Mouse (Mus musculus): ENCODE data around the gene Cygb. TPM values are rescaled to one million over a fixed set of nuclear protein-coding genes. Genes with fewer than 3 reads are reported as not detected.

Gene Cygb
- total RNA-seq, 2 experiments from 2014 or later, result 65.7 to 78.3 TPM

DNA sequence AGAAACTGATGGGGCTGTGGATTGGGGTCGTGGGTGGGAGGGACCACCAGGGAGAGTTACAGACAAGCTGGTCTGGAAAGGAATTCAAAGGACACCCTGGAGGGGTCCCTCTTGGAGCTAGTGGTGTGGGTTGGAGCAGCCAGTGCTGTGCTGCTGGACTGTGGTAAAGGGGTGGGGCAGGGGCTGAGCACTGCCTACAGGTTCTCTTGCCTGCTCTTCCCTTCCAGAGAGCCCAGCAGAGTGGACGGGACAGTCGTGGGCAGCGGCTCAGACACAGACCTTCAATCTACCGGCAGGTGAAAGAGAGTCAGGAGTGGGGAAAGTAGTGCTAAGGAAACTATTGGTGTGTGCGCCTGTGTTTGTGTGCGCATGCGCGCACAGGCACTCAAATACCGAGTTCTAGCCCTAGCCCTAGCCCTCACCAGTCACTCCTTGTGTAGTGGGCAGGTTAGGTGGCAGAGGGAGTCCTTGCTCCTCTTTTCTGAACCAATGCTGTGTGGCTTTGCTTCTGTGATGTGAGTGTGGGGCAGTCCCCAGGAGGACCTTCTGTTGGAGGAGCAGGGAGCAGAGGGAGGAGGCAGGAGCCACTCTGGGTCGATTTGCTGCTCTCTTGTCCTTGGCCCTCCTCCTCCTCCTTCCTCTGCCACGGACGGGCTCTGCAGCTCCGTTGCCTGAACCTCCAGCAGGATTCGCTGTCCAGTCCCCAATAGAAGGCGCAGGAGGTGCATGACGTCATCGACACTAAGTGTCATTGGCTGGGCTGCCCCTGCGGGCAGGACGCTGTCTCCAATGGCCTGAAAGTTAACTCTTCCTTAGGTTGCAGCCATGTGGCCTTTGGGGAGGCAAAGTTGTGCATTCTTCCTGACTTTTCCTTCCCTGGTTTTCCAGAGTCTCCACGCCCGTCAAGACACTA is 3.5 kb upstream of the Cygb start:
- peak; percentile 60 to 64 for DNase-seq (ENCODE audit: extremely low spot score in 1 of 2, low spot score in 1 of 2)

GRCm38 (mm10) chr11:116656348-116657191 is 2.5 kb upstream of the Cygb start:
- DNase-seq (ENCODE audit: extremely low spot score in 1 of 2, low spot score in 1 of 2), result no peak

DNA sequence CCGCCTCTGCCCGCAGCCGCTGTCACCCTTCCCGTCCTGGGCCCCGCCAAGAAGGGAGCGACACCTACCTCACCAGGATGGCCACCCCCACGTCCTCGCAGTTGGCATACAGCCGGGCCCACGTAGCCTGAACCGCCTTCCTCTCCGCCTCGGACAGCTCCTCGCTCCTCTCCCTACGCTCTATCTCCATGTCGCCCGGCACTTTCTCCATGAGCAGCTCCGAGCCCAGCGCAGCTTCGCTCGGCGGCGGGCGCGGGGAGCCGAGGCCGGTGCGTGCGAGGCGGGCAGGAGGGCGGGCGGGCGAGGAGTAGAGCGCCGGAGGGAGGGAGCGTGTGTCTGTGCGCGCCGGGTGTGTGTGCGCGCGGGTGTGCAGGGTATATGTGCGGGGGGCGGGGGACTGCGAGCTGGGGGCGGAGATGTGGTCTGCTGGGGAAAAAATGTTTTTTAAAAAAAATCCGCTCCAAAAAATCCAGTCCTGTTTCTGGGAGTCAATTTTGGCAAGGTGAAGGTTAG is 348 bp downstream of the Cygb start:
- DNase-seq (ENCODE audit: extremely low spot score in 1 of 2, low spot score in 1 of 2), result no peak

GRCm38 (mm10) chr11:116653234-116653633 is 879 bp downstream of the Cygb start, which contains the start of gene Prcd:
Prcd (plus strand) TSS chr11:116653534.
- no peak for DNase-seq (ENCODE audit: extremely low spot score in 1 of 2, low spot score in 1 of 2)

- no peak for DNase-seq (ENCODE audit: extremely low spot score in 1 of 2, low spot score in 1 of 2)
These were observed 1.6 kb downstream of the Cygb start for GRCm38 (mm10) chr11:116652330-116653098.

DNA sequence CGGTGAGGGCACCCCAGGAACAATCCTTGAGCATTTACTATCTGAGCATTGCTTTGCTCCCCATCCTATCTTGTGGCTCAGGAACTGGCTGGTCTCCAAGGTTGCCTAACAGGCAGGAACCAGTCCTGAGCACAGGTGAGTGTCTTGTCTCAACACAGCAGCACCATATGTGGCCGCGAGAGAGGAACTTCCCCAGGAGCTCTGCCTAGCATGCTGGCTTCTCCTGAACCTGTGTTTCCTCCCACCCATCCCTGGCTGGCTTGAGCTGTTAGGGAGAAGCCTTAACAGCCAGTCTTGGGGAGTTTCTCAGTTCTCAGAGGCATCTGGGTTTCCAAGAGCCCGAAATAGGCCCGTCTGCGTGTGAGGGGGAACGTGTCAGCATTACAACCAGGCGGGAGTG is 2.8 kb downstream of the Cygb start:
- no peak for DNase-seq (ENCODE audit: extremely low spot score in 1 of 2, low spot score in 1 of 2)

DNA sequence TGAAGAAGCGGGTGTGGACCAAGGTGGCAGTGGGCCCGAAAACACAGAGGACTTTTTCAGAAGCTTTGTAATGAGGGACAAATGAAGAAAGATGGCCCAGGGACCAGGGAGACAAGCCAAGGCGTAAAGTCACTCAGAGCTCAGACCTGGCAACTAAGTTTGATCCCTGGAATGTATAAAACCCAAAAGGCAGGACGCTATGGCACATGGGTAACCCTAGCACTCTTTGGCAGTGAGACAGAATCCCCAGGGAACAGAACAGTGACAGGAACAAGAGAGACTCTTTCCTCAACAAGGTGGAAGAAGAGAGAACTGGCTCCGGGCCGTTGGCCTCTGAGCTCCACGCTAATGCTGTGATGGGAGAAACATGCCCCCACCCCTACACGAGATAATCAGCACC is 3.3 kb downstream of the Cygb start:
- no peak for DNase-seq (ENCODE audit: extremely low spot score in 1 of 2, low spot score in 1 of 2)

GRCm38 (mm10) chr11:116649711-116650337 is 4.3 kb downstream of the Cygb start:
- no peak for DNase-seq (ENCODE audit: extremely low spot score in 1 of 2, low spot score in 1 of 2)

GRCm38 (mm10) chr11:116648976-116649375 is 5.1 kb downstream of the Cygb start:
- no peak for DNase-seq (ENCODE audit: extremely low spot score in 1 of 2, low spot score in 1 of 2)

DNA sequence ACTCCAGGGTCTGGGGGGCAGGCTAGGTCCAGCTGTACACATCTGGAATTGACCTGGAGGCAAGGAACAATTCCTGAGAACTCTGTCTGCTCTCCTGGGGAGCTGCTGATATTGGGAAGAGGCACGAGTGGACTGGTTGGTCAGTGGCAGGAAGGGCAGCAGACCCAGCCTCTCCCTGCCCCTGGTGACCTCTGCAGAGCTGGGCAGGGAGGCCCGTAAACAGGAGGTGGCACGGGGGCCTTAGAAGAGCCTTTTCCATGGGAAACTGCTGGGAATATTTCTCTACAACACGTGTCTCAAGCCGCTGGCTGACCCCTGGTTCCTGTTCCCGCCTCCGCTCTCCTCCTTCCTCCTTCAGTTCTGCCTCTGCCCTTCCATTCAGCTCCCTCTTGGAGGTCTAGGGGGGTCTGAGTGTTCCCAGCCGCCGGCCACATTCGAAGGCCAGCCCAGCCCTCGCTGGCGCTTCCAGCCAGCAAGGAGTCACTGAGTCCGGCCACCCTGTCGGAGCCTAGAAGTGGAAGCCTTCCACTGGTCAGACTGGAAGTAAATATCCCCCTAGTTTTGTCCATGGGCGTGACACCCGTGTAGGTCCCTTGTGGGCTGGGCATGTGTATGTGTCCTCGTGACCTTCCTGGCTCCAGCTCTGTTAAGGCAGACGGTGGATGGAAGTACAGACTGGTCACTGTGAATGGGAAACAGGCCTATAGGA is 5.7 kb downstream of the Cygb start:
- no peak for DNase-seq (ENCODE audit: extremely low spot score in 1 of 2, low spot score in 1 of 2)

DNA sequence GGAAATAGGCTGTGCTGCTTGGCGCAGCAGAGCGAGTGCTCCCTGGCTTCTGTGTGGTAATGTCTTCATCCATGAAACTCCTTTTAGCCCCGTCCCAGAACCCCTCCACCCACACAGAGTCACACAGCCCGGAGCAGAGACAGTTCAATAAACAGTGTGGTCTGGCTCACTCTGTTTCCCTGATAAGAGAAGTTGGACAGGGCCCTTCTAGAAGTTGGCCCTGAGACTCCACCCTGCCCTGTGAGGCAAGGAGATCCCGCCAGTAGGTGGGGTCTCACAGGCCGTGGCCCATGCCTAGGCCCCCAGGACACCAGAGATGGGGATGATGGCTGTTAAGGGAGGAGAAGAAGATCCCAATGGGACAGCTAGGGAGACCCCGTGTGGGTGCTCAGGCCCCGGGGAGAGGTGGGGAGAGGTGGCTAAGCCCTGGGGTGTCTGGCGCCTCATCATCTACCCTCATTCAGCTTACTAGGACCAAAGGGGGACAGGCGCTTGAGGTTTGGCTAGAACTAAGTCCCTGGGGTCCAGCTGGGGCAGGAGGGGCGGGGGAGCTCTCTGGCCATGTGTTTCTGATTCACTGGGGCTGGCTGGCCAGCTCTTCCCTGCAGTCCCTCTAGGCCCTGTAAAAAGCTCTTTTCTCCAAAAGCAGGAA is 6.6 kb downstream of the Cygb start:
- DNase-seq (ENCODE audit: extremely low spot score in 1 of 2, low spot score in 1 of 2), result no peak

- no peak for DNase-seq (ENCODE audit: extremely low spot score in 1 of 2, low spot score in 1 of 2)
These were observed 7.3 kb downstream of the Cygb start for GRCm38 (mm10) chr11:116646771-116647170.

GRCm38 (mm10) chr11:116646136-116646535 is 8.0 kb downstream of the Cygb start:
- DNase-seq (ENCODE audit: extremely low spot score in 1 of 2, low spot score in 1 of 2), result no peak

DNA sequence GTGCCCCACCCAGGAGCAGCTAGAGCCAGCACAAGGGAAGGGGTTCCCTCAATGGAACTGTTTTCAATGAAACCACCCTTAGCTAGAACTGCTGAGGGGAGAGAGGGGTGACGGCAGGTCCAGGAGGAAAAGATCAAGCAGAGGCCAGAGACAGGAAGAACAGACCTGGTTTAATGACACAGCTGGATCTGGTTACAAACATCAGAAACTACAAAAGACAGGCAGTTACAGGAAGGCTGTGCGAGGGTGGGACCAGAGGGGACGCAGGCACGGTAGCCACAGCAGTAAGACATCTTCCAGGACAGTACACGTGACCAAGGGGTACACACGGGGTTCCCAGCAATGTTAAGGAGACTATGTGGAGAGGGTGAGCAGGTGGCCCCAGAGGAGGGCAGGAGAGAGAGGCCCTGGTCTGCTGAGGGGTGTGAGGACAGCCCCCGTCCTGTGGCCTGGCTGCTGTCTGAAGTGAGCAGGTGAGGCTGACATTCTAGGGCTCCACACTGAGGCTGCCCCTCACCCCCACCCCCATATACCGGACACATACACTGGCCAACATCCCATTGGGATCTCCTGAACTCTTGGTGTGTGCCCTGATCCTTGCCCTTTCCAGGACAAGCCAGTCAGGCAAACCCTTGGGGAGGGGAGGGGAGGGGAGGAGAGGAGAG is 8.5 kb downstream of the Cygb start:
- no peak for DNase-seq (ENCODE audit: extremely low spot score in 1 of 2, low spot score in 1 of 2)

- no peak for DNase-seq (ENCODE audit: extremely low spot score in 1 of 2, low spot score in 1 of 2)
These were observed 9.6 kb downstream of the Cygb start for GRCm38 (mm10) chr11:116644225-116645112.

DNA sequence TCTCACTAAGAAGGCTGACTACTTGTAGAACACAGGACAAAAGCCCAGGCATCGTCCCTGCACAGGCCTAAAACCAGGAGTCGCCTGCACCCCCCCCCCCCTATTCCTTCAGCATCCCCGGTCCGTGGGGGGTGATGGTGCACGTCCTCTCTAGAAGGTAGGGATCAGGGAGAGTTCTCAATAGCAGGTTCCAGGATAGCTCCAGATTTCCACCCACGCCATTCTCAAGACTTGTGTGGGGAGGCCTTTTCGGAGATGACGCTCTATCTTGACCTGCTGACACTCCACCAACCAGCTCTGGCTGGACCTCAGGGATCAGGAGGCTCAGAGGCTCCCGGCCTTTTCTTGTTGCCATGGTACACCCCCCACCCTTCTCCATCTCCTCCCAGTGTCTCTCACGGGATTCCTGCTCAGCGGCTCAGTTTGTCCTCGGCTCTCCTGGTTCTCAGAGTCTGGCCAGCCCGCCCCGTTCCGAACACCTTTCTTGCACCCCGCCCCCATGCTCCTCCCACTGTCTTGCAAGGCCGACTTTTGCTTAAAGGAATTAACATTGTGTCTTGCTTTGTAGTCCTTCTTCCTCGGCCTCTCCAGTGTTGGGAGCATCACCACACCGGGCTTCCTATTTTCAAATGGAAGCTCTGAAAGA is 10.4 kb downstream of the Cygb start:
- DNase-seq (ENCODE audit: extremely low spot score in 1 of 2, low spot score in 1 of 2), result no peak

Measured in layer of hippocampus, postnatal 25 days (tissue).